Mouse (Mus musculus): Measurements from ENCODE around the gene Slc39a1.

The Slc39a1 gene

GRCm38 (mm10) chr3:90247960-90248745, at the start of gene Slc39a1:
TSS of gene Slc39a1 (plus strand) at chr3:90248172.
- DNase-seq, result peak; percentile 100

GRCm38 (mm10) chr3:90202884-90203283, 45.1 kb upstream of the Slc39a1 start:
- no peak for DNase-seq

GRCm38 (mm10) chr3:90203619-90204018, 44.4 kb upstream of the Slc39a1 start:
- DNase-seq, result no peak

- DNase-seq, result no peak
These were observed 43.4 kb upstream of the Slc39a1 start for GRCm38 (mm10) chr3:90204582-90204981.

- DNase-seq, result no peak
These were observed 39.3 kb upstream of the Slc39a1 start for GRCm38 (mm10) chr3:90208662-90209061.

- DNase-seq, result no peak
These were observed 37.9 kb upstream of the Slc39a1 start for GRCm38 (mm10) chr3:90209908-90210566.

- no peak for DNase-seq
These were observed 36.2 kb upstream of the Slc39a1 start for GRCm38 (mm10) chr3:90211475-90212398.

GRCm38 (mm10) chr3:90212723-90213122, 35.2 kb upstream of the Slc39a1 start:
- DNase-seq, result no peak

GRCm38 (mm10) chr3:90213377-90213866, 34.5 kb upstream of the Slc39a1 start, which contains the start of the genes Rps27 and Rab13:
TSS of gene Rps27 (minus strand) at chr3:90213651.
TSS of gene Rab13 (plus strand) at chr3:90213695.
- DNase-seq, result peak; percentile 99

- no peak for DNase-seq
These were observed 33.9 kb upstream of the Slc39a1 start for GRCm38 (mm10) chr3:90213956-90214684.

- no peak for DNase-seq
These were observed 32.1 kb upstream of the Slc39a1 start for GRCm38 (mm10) chr3:90215825-90216380.

- peak; percentile 92 for DNase-seq
These were observed 27.9 kb upstream of the Slc39a1 start for GRCm38 (mm10) chr3:90220088-90220487.

GRCm38 (mm10) chr3:90220531-90220951, 27.4 kb upstream of the Slc39a1 start:
- peak; percentile 99 for DNase-seq

GRCm38 (mm10) chr3:90221123-90221522, 26.8 kb upstream of the Slc39a1 start:
- no peak for DNase-seq

- no peak for DNase-seq
These were observed 25.5 kb upstream of the Slc39a1 start for GRCm38 (mm10) chr3:90222455-90222854.

GRCm38 (mm10) chr3:90222941-90223340, 25.0 kb upstream of the Slc39a1 start:
- DNase-seq, result no peak

GRCm38 (mm10) chr3:90224331-90224730, 23.6 kb upstream of the Slc39a1 start:
- no peak for DNase-seq

GRCm38 (mm10) chr3:90231075-90231474, 16.9 kb upstream of the Slc39a1 start:
- DNase-seq, result no peak

GRCm38 (mm10) chr3:90231507-90232333, 16.3 kb upstream of the Slc39a1 start, which contains the start of gene Jtb:
TSS of gene Jtb (plus strand) at chr3:90231597.
- DNase-seq, result peak; percentile 100

- DNase-seq, result peak; percentile 89
These were observed 6.7 kb upstream of the Slc39a1 start for GRCm38 (mm10) chr3:90241251-90241650.

All from heart, adult 11 months (tissue).